Mouse (Mus musculus) kidney, embryonic 14.5 days (tissue): ENCODE results near the gene Lsm14a. TPM values are rescaled to one million over a fixed set of nuclear protein-coding genes. Genes with fewer than 3 reads are reported as not detected.
A peak's percentile ranks its signal among the peaks of the same experiment; 100 is the strongest.

Experiments used
- ATAC-seq: fragments of 200-750 bp; cut with Nextera tagmentation; 2 replicates; pipeline ENCODE4 v1.8.0; 2017; ENCODE audit warnings: moderate number of reproducible peaks, mild to moderate bottlenecking, moderate TSS enrichment, moderate library complexity; ENCODE audit not compliant: low FRiP score, low TSS enrichment
- H3K27ac ChIP-seq: fragments of 300-500 bp; sonication (generic); 2 replicates; pipeline ENCODE4 v1.5.1; 2014; ENCODE audit warnings: low read depth, mild to moderate bottlenecking, low read length, moderate library complexity, mixed read lengths
- H3K27me3 ChIP-seq: fragments of 300-500 bp; sonication (generic); 2 replicates; pipeline ENCODE4 v1.6.1; 2014; ENCODE audit warnings: mild to moderate bottlenecking, low read length; ENCODE audit not compliant: control insufficient read depth, insufficient read depth
- H3K36me3 ChIP-seq: fragments of 300-500 bp; sonication (generic); 2 replicates; pipeline ENCODE4 v1.6.1; 2014; ENCODE audit warnings: low read length, mixed read lengths; ENCODE audit not compliant: control insufficient read depth, insufficient read depth
- H3K4me1 ChIP-seq: fragments of 300-500 bp; sonication (generic); 2 replicates; pipeline ENCODE4 v1.6.1; 2014; ENCODE audit warnings: low read length, mixed read lengths; ENCODE audit not compliant: control insufficient read depth, insufficient read depth
- H3K4me2 ChIP-seq: fragments of 300-500 bp; sonication (generic); replicated peaks from 2 replicates; pipeline ENCODE4 v1.6.1; 2014; ENCODE audit warnings: low read depth, mild to moderate bottlenecking, low read length
- H3K4me3 ChIP-seq: fragments of 300-500 bp; sonication (generic); 2 replicates; pipeline ENCODE4 v1.5.1; 2014; ENCODE audit warnings: mild to moderate bottlenecking, low read length
- H3K9ac ChIP-seq: fragments of 300-500 bp; sonication (generic); 2 replicates; pipeline ENCODE4 v1.6.1; 2014; ENCODE audit warnings: low read depth, mild to moderate bottlenecking, low read length, moderate library complexity
- H3K9me3 ChIP-seq: fragments of 300-500 bp; sonication (generic); 2 replicates; pipeline ENCODE4 v1.6.1; 2016; ENCODE audit warnings: low read length; ENCODE audit not compliant: control insufficient read depth
- WGBS: fragments of 180-500 bp; shearing (Covaris S2); extraction: QIAGEN DNeasy Blood & Tissue Kit; methylation state at CpG from one replicate; pipeline ENCODE4 v1.1.7; 2014; 5-methylcytosine and 5-hydroxymethylcytosine counted together
- polyA plus RNA-seq: library from polyadenylated mRNA; unstranded; fragments of >200 nt; fragmentation: Nextera tagmentation; extraction: Ambion mirVana; gene quantifications from 2 replicates; pipeline ENCODE4 v1.2.1, GENCODE M21; 2014

The Lsm14a gene
- polyA plus RNA-seq, 1 experiment from 2014 or later = 59.4 TPM

DNA sequence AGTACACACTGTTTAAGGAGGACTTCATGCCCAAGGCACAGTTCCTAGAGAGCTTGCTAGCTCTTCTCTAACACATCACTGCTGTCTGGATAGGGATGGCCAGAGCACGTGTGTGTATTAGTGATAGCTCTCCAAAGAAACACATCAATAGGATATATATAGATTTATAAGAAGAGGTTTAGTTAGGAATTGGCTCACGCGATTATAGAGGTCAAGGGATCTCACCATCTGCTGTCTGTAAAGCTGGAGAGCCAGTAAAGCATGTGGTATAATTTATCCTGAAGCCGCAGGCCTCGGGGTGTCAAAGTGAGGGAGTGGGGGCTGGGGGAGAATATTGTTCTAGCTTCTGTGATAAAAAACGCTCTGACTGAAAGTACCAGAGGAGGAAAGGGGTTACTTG is 2.6 kb upstream of the Lsm14a start:
- H3K36me3 ChIP-seq = no peaks in the 10 kb centered on the region
- WGBS = 59% methylated on average over 6 of the region's 6 CpGs
- H3K4me3 ChIP-seq = no peak overlapping the region
- no peak overlapping the region for H3K9ac ChIP-seq
- no peak overlapping the region for H3K27ac ChIP-seq
- no peaks in the 10 kb centered on the region for H3K27me3 ChIP-seq
- no peak overlapping the region for H3K4me2 ChIP-seq
- no peaks in the 10 kb centered on the region for H3K9me3 ChIP-seq
- peaks cover 4% of the 10 kb centered on the region; the same call in 1 of the 2 replicates for H3K4me1 ChIP-seq
- no peak for ATAC-seq

DNA sequence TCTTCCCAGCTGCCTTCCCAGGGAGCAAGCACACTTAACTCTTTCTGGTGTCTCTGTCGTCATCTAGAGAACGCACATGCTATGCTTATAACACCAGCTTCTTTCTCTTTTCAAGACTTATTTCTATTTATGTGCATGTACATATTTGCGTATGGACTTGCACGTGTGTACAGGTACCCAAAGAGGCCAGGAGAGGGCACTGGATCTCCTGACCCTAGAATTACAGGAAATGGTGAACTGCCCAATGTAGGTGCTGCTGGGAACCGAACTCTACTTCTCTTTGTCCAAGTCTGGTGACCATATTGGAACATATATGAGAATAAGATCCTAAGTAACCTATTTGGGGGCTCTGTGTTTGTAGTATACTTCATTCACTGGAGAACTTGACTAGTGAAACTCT is 1.5 kb upstream of the Lsm14a start:
- no peak overlapping the region for H3K4me3 ChIP-seq
- H3K27me3 ChIP-seq = no peaks in the 10 kb centered on the region
- H3K9ac ChIP-seq = no peak overlapping the region
- no peak overlapping the region for H3K4me2 ChIP-seq
- no peaks in the 10 kb centered on the region for H3K36me3 ChIP-seq
- peaks cover 7% of the 10 kb centered on the region; the same call in 1 of the 2 replicates for H3K4me1 ChIP-seq
- H3K9me3 ChIP-seq = no peaks in the 10 kb centered on the region
- H3K27ac ChIP-seq = no peak overlapping the region
- ATAC-seq = no peak
- WGBS = 84% methylated on average over 5 of the region's 5 CpGs

DNA sequence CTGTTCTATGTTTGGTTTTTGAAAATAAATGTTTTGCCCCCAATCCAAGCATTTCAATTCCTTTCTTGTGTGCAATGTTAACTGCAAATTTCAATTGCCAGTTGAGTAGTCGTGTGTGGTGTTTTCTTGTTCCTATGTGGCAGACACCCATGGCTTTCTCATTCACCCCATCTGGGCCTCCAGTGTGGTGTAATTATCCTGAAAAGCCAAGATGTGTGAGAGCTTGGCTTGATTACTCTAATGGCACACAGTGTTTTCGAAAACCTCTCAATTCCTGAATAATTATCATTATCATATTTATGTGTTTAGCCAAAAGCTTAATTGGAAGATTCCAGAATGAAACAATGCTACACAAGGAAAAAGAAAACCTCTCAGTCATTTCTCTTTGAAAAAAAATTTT is 976 bp upstream of the Lsm14a start:
- H3K9ac ChIP-seq = no peak overlapping the region
- H3K4me3 ChIP-seq = no peak overlapping the region
- WGBS = 78% methylated on average over 2 of the region's 2 CpGs
- no peak for ATAC-seq
- H3K27me3 ChIP-seq = no peaks in the 10 kb centered on the region
- no peaks in the 10 kb centered on the region for H3K36me3 ChIP-seq
- no peaks in the 10 kb centered on the region for H3K9me3 ChIP-seq
- H3K4me2 ChIP-seq = no peak overlapping the region
- H3K27ac ChIP-seq = no peak overlapping the region
- H3K4me1 ChIP-seq = peaks cover 7% of the 10 kb centered on the region; the same call in 1 of the 2 replicates

- no peaks in the 10 kb centered on the region for H3K36me3 ChIP-seq
- no peak for ATAC-seq
- H3K27me3 ChIP-seq = no peaks in the 10 kb centered on the region
- H3K27ac ChIP-seq = no peak overlapping the region
- H3K9ac ChIP-seq = no peak overlapping the region
- peaks cover 12% of the 10 kb centered on the region for H3K4me1 ChIP-seq
- H3K4me3 ChIP-seq = no peak overlapping the region
- no peak overlapping the region for H3K4me2 ChIP-seq
- 71% methylated on average over 4 of the region's 4 CpGs for WGBS
- H3K9me3 ChIP-seq = no peaks in the 10 kb centered on the region
Observed at GRCm38 (mm10) chr7:34392335-34392734, 780 bp downstream of the Lsm14a start.

DNA sequence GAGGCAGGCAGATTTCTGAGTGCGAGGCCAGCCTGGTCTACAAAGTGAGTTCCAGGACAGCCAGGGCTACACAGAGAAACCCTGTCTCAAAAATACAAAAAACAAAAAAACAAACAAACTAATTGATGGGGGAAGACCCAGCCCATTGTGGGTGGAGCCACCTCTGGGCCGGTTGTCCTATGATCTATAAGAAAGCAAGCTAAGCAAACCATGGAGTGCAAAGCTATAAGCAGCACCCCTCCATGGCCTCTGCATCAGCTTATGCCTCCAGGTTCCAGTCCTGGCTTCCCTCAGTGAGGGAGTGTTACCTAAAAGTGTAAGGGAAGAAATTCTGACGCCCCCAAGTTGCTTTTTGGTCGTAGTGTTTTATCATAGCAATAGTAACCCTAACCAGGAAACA is 1.4 kb downstream of the Lsm14a start:
- Histone ChIP-seq H3K27ac (no peak overlapping the region), H3K9me3 (no peaks in the 10 kb centered on the region), H3K4me1 (peaks cover 18% of the 10 kb centered on the region), H3K27me3 (no peaks in the 10 kb centered on the region), H3K9ac (no peak overlapping the region), H3K36me3 (no peaks in the 10 kb centered on the region), H3K4me3 (no peak overlapping the region), H3K4me2 (no peak overlapping the region)
- WGBS = 83% methylated on average over 4 of the region's 4 CpGs
- no peak for ATAC-seq

- H3K4me2 ChIP-seq = peak overlapping the region; percentile 67
- H3K27ac ChIP-seq = no peak overlapping the region
- H3K9me3 ChIP-seq = no peaks in the 10 kb centered on the region
- no peak for ATAC-seq
- 41% methylated on average over 7 of the region's 7 CpGs for WGBS
- H3K27me3 ChIP-seq = no peaks in the 10 kb centered on the region
- H3K4me3 ChIP-seq = peak overlapping the region; percentile 82; the same call in 1 of the 2 replicates
- H3K4me1 ChIP-seq = peaks cover 20% of the 10 kb centered on the region
- no peaks in the 10 kb centered on the region for H3K36me3 ChIP-seq
- H3K9ac ChIP-seq = peak overlapping the region; percentile 96; the same call in 1 of the 2 replicates
Observed at GRCm38 (mm10) chr7:34390834-34391155, 2.3 kb downstream of the Lsm14a start.

DNA sequence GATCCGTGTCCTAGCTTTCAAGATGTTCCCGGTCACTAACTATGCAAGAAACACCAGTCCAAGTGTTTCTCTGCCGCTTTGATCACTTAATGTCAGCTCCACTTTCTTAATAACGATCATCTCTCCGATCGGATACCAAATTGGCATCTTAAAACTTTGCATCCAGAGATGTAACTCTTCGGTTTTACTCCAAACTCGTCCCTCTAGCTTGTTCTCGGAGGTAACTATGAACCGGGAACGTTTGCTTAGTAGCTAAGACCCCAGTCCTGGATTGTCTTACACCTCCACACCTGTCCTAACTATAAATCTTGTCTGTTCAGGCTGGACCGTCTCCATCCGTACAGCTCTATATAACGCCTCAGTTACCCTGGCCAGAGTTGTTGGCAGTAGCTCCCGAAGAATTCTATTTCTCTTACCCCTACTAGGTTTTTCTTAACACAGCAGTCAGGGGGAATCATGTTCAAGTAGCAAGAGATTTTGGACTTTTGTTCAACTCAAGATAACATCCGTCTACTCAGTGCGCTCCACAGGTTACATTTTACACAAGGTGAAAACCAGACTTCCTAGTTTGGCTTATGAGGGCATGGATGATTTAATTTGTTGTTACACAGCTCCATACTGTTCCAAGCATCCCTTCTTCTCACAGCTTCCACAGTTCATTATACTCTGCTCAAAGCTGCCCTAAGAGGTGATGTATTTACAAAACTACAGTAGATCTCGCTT is 2.8 kb downstream of the Lsm14a start:
- H3K27me3 ChIP-seq = no peaks in the 10 kb centered on the region
- peak overlapping the region; percentile 96 for H3K9ac ChIP-seq
- peak overlapping the region; percentile 82 for H3K4me3 ChIP-seq
- no peaks in the 10 kb centered on the region for H3K9me3 ChIP-seq
- WGBS = 6% methylated on average over 18 of the region's 18 CpGs
- H3K4me2 ChIP-seq = peak overlapping the region; percentile 67
- H3K27ac ChIP-seq = peak overlapping the region; percentile 98
- H3K4me1 ChIP-seq = peaks cover 22% of the 10 kb centered on the region
- ATAC-seq = peak; percentile 45; the same call in 1 of the 2 replicates
- H3K36me3 ChIP-seq = no peaks in the 10 kb centered on the region

- WGBS = under 1% methylated on average over 80 of the region's 100 CpGs
- no peaks in the 10 kb centered on the region for H3K9me3 ChIP-seq
- peaks cover 23% of the 10 kb centered on the region for H3K4me1 ChIP-seq
- H3K4me2 ChIP-seq = peak overlapping the region; percentile 67
- H3K36me3 ChIP-seq = no peaks in the 10 kb centered on the region
- peak; percentile 96 for ATAC-seq
- peak overlapping the region; percentile 96 for H3K9ac ChIP-seq
- H3K27me3 ChIP-seq = no peaks in the 10 kb centered on the region
- peak overlapping the region; percentile 82 for H3K4me3 ChIP-seq
- peak overlapping the region; percentile 98 for H3K27ac ChIP-seq
Observed at GRCm38 (mm10) chr7:34389277-34390085, 3.6 kb downstream of the Lsm14a start.
